Mouse (Mus musculus): ENCODE results near the gene Maml2.

DNA sequence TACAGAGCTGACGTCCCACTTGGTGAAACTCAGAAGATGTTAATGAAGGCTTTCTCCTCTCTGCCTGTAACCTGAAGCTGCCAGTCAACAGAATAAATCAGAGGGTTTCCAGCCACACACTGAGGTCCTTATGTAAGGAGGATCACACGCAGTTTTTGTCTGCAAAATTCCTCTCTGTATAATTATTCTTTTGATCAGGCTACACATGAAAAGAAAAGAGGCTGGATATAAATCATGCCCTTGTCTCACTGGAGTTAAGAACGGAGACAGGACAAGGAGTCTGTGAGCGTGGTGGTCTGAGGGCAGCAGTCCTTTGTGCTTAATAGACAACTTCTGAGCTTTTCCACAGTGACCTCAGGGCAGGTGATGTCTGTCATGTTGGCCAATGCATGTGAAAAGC, 181.5 kb downstream of the Maml2 start:
- TF ChIP-seq CHD2 (IDR thresholded peaks at IDR 0.05; ENCODE audit: low read depth, low read length) (no peak), ZC3H11A (IDR thresholded peaks at IDR 0.05; ENCODE audit: borderline replicate concordance, low read depth, low read length) (no peak)
